Mouse (Mus musculus) embryonic fibroblast, embryonic 13.5 days (primary cell): ENCODE results near the gene Ecpas. TPM values are rescaled to one million over a fixed set of nuclear protein-coding genes. Genes with fewer than 3 reads are reported as not detected.

Experiments used
- H3K27ac ChIP-seq: 2 replicates; pipeline ENCODE4 v1.5.1; 2012; ENCODE audit warnings: low read length, control low read depth, inconsistent platforms; ENCODE audit not compliant: insufficient read depth
- H3K4me1 ChIP-seq: 2 replicates; pipeline ENCODE4 v1.6.1; 2011; ENCODE audit warnings: low read length; ENCODE audit not compliant: control insufficient read depth, insufficient read depth
- H3K4me3 ChIP-seq: 2 replicates; pipeline ENCODE4 v1.5.1; 2011; ENCODE audit warnings: mild to moderate bottlenecking, control low read depth, low read length; ENCODE audit not compliant: insufficient read depth
- CTCF ChIP-seq: IDR thresholded peaks from 2 replicates; pipeline ENCODE4 v1.5.1; 2011; ENCODE audit warnings: mild to moderate bottlenecking, control low read depth, low read length, moderate library complexity, borderline replicate concordance; ENCODE audit not compliant: insufficient read depth
- POLR2A ChIP-seq: IDR thresholded peaks from 2 replicates; pipeline ENCODE4 v1.6.1; 2011; ENCODE audit warnings: low read depth, mild to moderate bottlenecking, control low read depth, low read length, moderate library complexity
- polyA plus RNA-seq: library from polyadenylated mRNA; stranded (reverse); fragments of >200 nt; gene quantifications from 2 replicates; pipeline ENCODE4 v1.2.4, GENCODE M21; 2011; ENCODE audit warnings: low read depth; ENCODE audit not compliant: missing spikeins, insufficient read length

Gene Ecpas
- polyA plus RNA-seq, 1 experiment, result 129 TPM

- TF ChIP-seq CTCF (no peak), POLR2A (no peak)
- Histone ChIP-seq H3K4me1 (no peaks in the 10 kb centered on the region), H3K4me3 (no peak overlapping the region), H3K27ac (no peak overlapping the region)
Measured at GRCm38 (mm10) chr4:58887626-58888025, 24.9 kb downstream of the Ecpas start.

DNA sequence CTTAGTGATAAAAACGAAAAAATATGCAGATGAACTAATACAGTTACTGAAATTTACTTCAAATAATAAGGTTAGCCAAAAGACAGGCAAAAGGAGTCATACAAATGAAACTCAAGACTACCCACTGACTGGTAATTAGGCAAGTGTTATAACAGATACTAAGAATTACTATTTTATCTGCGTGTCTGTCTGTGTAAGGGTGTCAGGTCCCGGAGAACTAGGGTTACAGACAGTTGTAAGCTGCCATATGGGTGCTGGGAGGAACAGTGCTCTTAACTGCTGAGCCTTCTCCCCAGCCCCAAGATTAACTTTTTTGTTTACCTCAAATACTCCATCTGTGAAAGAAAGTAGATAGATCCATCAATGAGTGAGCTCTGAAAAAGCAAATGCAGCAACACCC lies 25.8 kb downstream of the Ecpas start:
- TF ChIP-seq CTCF (no peak), POLR2A (no peak)
- H3K4me1 ChIP-seq, result no peaks in the 10 kb centered on the region
- no peak overlapping the region for H3K4me3 ChIP-seq
- no peak overlapping the region for H3K27ac ChIP-seq

DNA sequence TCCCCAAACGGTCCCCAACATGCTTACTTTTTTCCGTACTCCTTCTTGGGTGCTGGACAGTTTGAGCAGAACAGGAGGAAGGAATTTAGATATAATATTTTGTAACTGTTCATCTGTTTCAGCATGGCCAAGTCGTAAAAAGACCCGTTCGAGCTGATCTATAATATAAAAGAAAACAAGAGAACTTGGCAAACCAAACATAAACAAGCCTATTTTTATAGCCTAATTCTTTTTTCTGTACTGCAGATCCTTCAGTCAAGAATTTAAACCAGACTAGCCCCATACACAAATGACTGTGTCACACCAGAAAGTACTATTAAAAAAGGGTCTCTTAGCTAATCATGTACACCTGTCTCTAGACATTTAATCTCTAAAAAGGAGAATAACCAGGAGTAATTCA lies 27.2 kb downstream of the Ecpas start:
- TF ChIP-seq CTCF (no peak), POLR2A (no peak)

DNA sequence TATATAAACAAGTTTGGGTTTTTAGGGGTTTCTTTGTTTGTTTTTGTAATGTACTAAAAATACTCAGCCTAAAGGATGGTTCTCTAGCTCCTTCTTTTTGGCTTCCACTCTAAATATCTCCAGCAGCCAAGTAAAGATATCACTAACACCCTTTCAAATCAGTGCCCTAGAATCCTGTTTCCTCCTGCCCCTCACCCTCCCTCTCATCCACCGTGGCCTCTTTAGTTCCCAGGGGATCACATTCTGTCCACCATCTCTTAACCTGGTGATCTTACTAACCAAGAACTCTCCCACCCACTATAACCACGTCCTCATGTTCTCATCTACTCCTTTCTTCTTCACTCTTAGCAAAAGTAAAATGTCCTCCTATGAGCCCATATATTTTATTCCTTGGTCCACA lies 28.7 kb downstream of the Ecpas start:
- H3K4me3 ChIP-seq, result no peak overlapping the region
- H3K4me1 ChIP-seq, result no peaks in the 10 kb centered on the region
- no peak overlapping the region for H3K27ac ChIP-seq
- TF ChIP-seq POLR2A (no peak), CTCF (no peak)

More for the DNA sequence above, 27.2 kb downstream of the Ecpas start:
- H3K4me1 ChIP-seq, result no peaks in the 10 kb centered on the region
- no peak overlapping the region for H3K27ac ChIP-seq
- H3K4me3 ChIP-seq, result no peak overlapping the region

DNA sequence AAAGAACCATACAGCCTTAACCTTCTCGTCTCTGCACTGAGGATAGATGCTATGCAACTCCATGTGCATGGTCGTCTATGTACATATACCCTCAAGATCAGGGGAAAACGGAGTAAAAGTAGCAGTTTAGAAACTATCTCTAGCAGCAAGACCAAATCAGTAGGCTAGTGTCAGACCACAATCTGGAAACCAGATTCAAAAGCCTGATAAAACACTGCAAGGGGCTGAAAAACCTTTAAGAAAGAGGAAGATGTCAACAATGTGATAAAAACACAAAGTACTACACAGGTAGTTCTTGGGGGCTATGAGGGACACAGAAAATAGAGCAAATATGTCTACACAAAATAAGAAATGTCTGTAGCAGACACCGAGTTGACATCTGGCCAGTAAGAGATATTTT lies 38.2 kb downstream of the Ecpas start:
- Histone ChIP-seq H3K4me1 (no peaks in the 10 kb centered on the region), H3K4me3 (no peak overlapping the region), H3K27ac (no peak overlapping the region)
- TF ChIP-seq POLR2A (no peak), CTCF (no peak)

GRCm38 (mm10) chr4:58867242-58867641 lies 45.3 kb downstream of the Ecpas start:
- no peak overlapping the region for H3K27ac ChIP-seq
- no peak overlapping the region for H3K4me3 ChIP-seq
- no peaks in the 10 kb centered on the region for H3K4me1 ChIP-seq
- TF ChIP-seq POLR2A, result no peak
- no peak for TF ChIP-seq CTCF

DNA sequence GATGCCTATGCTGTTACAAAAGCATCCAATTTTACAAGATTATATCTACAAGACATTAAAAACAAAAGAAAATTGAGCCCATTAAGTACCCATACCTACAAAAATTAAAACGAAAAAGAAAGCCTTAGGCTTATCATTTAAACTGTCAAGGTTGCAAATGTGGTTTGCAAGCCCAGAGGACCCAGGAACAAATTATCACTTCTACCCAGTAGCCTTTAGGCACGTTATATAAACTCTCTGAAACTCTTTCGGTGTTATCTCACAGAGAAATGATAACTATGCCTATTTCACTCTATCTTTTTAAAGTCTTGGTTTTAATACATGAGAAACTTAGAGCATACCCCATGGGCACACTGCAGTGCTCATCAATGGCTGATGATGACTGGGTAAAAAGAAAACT lies 79.6 kb downstream of the Ecpas start:
- H3K4me3 ChIP-seq, result no peak overlapping the region
- H3K27ac ChIP-seq, result no peak overlapping the region
- H3K4me1 ChIP-seq, result no peaks in the 10 kb centered on the region
- no peak for TF ChIP-seq POLR2A
- no peak for TF ChIP-seq CTCF

DNA sequence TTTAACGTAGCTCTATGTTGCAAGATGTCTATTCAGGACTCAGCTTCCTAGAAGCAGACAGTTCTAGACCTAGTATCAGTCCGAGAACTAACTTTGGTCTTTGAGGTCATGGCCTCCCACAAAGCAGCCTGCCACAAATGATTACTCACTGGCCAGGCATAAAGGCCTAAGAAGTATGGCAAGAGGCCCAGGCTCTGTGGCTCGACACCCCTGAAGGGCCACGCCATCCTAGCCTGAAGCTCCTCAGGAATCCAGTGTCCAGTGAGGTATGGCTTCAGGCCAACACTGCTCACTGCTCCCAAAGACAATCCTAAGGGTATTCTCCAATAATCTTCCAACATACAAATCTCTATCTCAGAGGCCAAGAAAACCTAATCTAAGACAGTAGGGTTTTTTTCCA lies 86.6 kb downstream of the Ecpas start:
- TF ChIP-seq CTCF (no peak), POLR2A (no peak)
- Histone ChIP-seq H3K27ac (no peak overlapping the region), H3K4me3 (no peak overlapping the region), H3K4me1 (no peaks in the 10 kb centered on the region)

GRCm38 (mm10) chr4:58787616-58788015 lies 124.9 kb downstream of the Ecpas start, which contains the start of gene Olfr267:
Gene Olfr267, minus strand, starts transcription at chr4:58787716.
- Histone ChIP-seq H3K27ac (no peak within 1 kb of the TSS), H3K4me3 (no peak within 1 kb of the TSS), H3K4me1 (no peaks in the 10 kb centered on the region)
- no peak for TF ChIP-seq POLR2A
- no peak for TF ChIP-seq CTCF

- H3K4me3 ChIP-seq, result no peak overlapping the region
- H3K4me1 ChIP-seq, result no peaks in the 10 kb centered on the region
- H3K27ac ChIP-seq, result no peak overlapping the region
- TF ChIP-seq CTCF, result no peak
- TF ChIP-seq POLR2A, result no peak
Measured at GRCm38 (mm10) chr4:58786659-58787058, 125.9 kb downstream of the Ecpas start.

DNA sequence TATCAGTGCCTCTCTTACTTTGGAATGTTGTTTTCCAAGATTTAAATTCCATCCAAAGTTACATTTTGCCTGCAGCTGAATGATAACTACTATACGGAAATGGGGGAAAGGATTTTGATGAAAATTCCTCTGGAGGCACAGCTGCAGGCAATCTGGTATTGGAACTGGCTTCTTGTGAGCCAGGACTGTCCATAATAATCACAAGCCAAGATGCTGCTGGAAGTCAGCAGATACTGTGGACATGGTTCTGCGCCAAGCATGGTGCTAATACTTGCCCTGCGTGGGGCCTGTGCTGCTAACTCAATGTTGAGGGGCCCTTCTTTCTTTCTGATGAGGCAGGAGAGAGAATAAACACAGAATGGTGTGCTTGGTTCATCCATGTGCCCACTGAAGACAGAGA lies 149.1 kb downstream of the Ecpas start:
- TF ChIP-seq POLR2A (no peak), CTCF (no peak)

More for the DNA sequence above, 149.1 kb downstream of the Ecpas start:
- no peak overlapping the region for H3K4me3 ChIP-seq
- no peak overlapping the region for H3K27ac ChIP-seq
- H3K4me1 ChIP-seq, result no peaks in the 10 kb centered on the region
